Mouse (Mus musculus) embryonic facial prominence, embryonic 13.5 days (tissue): ENCODE measurements at regions not wholly inside any gene's neighbourhood (a gene's known extent, or its start where the extent isn't known, plus 50 kb on each side); places are given as distances from the start of the nearest gene placed in this dataset.

ENCODE experiments used
- ATAC-seq: fragments of 200-750 bp; cut with Nextera tagmentation; 2 replicates; pipeline ENCODE4 v1.8.0; 2017; ENCODE audit warnings: low read depth; ENCODE audit not compliant: insufficient number of reproducible peaks, insufficient read depth, low FRiP score, low TSS enrichment
- H3K27ac ChIP-seq: fragments of 300-500 bp; sonication (generic); 2 replicates; pipeline ENCODE4 v1.5.1; 2015; ENCODE audit warnings: moderate library complexity, mild to moderate bottlenecking, inconsistent platforms
- H3K27me3 ChIP-seq: fragments of 300-500 bp; sonication (generic); 2 replicates; pipeline ENCODE4 v1.6.1; 2015; ENCODE audit warnings: mild to moderate bottlenecking, inconsistent platforms
- H3K36me3 ChIP-seq: fragments of 300-500 bp; sonication (generic); 2 replicates; pipeline ENCODE4 v1.6.1; 2015; ENCODE audit warnings: mild to moderate bottlenecking, inconsistent platforms
- H3K4me1 ChIP-seq: fragments of 300-500 bp; sonication (generic); 2 replicates; pipeline ENCODE4 v1.6.1; 2015; ENCODE audit warnings: inconsistent platforms
- H3K4me2 ChIP-seq: fragments of 300-500 bp; sonication (generic); 2 replicates; pipeline ENCODE4 v1.6.1; 2015; ENCODE audit warnings: moderate library complexity, mild to moderate bottlenecking, inconsistent platforms
- H3K4me3 ChIP-seq: fragments of 300-500 bp; sonication (generic); 2 replicates; pipeline ENCODE4 v1.5.1; 2015; ENCODE audit warnings: mild to moderate bottlenecking, inconsistent platforms
- H3K9ac ChIP-seq: fragments of 300-500 bp; sonication (generic); 2 replicates; pipeline ENCODE4 v1.6.1; 2015; ENCODE audit warnings: mild to moderate bottlenecking, inconsistent platforms
- H3K9me3 ChIP-seq: fragments of 300-500 bp; sonication (generic); 2 replicates; pipeline ENCODE4 v1.6.1; 2016; ENCODE audit warnings: inconsistent platforms
- WGBS: fragments of 180-500 bp; shearing (Covaris S2); methylation state at CpG from one replicate; pipeline ENCODE4 v1.1.7; 2015; ENCODE audit warnings: mixed read lengths; 5-methylcytosine and 5-hydroxymethylcytosine counted together

GRCm38 (mm10) chr2:64534344-64534743, 436.5 kb upstream of the Fign start:
- no peak for ATAC-seq
- no peaks in the 10 kb centered on the region for H3K36me3 ChIP-seq

DNA sequence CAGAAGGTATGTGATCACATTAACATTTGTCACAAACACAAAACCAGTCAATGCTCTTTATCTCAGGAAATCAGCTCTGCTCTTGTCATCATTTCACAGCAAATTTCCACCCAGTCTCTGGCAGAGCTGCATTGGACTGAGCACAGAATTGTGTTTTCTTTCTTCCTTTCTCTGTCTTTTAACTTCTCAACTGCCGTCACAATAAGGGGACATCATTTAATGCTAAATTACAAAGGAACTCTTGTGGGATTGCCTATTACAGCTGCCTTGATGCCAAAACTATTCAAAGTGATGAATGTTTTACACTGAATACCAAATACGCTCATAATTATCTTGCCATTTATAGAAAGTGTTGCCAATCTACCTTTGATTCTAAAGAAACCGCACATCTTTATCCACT, 424.9 kb upstream of the Fign start:
- Histone ChIP-seq H3K4me1 (no peaks in the 10 kb centered on the region), H3K4me2 (no peak overlapping the region), H3K9me3 (no peaks in the 10 kb centered on the region), H3K36me3 (no peaks in the 10 kb centered on the region), H3K27me3 (no peaks in the 10 kb centered on the region), H3K27ac (no peak overlapping the region), H3K4me3 (no peak overlapping the region), H3K9ac (no peak overlapping the region)
- ATAC-seq: no peak
- WGBS: 47% methylated on average over 3 of the region's 3 CpGs

More at GRCm38 (mm10) chr2:64534344-64534743, 436.5 kb upstream of the Fign start:
- Histone ChIP-seq H3K9me3 (peaks cover 1% of the 10 kb centered on the region; the same call in 1 of the 2 replicates), H3K27me3 (no peaks in the 10 kb centered on the region), H3K4me3 (no peak overlapping the region), H3K9ac (no peak overlapping the region), H3K4me2 (peak overlapping the region; percentile 19; the same call in 1 of the 2 replicates), H3K4me1 (no peaks in the 10 kb centered on the region), H3K27ac (no peak overlapping the region)
- WGBS: 49% methylated on average over 2 of the region's 2 CpGs

DNA sequence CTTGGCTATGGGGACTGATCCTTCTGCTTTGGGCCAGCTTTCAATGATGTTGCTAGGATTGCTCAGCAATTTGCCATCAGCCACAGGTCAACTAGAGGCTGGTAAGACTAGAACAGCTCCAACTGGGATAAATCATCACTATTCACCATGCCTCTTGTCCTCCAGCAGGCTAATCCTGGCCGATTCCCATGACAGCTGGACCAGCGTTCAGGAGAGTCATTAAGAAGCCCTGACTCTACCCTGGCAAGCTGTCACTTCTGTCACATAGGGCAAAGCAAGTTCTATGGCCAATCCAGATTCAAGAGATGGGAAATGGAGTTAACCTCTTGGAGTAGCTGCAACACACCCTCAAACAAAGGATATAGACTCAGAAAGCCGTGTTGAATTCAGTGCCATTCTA, 424.4 kb upstream of the Fign start:
- Histone ChIP-seq H3K9ac (no peak overlapping the region), H3K9me3 (no peaks in the 10 kb centered on the region), H3K4me2 (no peak overlapping the region), H3K4me1 (no peaks in the 10 kb centered on the region), H3K4me3 (no peak overlapping the region), H3K27ac (no peak overlapping the region), H3K27me3 (no peaks in the 10 kb centered on the region), H3K36me3 (no peaks in the 10 kb centered on the region)
- ATAC-seq: no peak
- 67% methylated on average over 3 of the region's 3 CpGs for WGBS

- no peak overlapping the region for H3K27ac ChIP-seq
- no peaks in the 10 kb centered on the region for H3K36me3 ChIP-seq
- H3K27me3 ChIP-seq: no peaks in the 10 kb centered on the region
- no peak overlapping the region for H3K9ac ChIP-seq
- H3K4me1 ChIP-seq: no peaks in the 10 kb centered on the region
- no peaks in the 10 kb centered on the region for H3K9me3 ChIP-seq
- ATAC-seq: no peak
- H3K4me2 ChIP-seq: no peak overlapping the region
- no peak overlapping the region for H3K4me3 ChIP-seq
These were observed 397.9 kb upstream of the Fign start for GRCm38 (mm10) chr2:64495725-64496124.

GRCm38 (mm10) chr2:64466412-64466970, 368.7 kb upstream of the Fign start:
- no peak overlapping the region for H3K9ac ChIP-seq
- no peaks in the 10 kb centered on the region; the same call in 1 of the 2 replicates for H3K27me3 ChIP-seq
- no peaks in the 10 kb centered on the region for H3K4me1 ChIP-seq
- WGBS: 84% methylated on average over 12 of the region's 12 CpGs
- no peaks in the 10 kb centered on the region for H3K9me3 ChIP-seq
- no peak overlapping the region for H3K4me2 ChIP-seq
- ATAC-seq: no peak
- no peak overlapping the region for H3K4me3 ChIP-seq
- H3K36me3 ChIP-seq: no peaks in the 10 kb centered on the region
- H3K27ac ChIP-seq: no peak overlapping the region

DNA sequence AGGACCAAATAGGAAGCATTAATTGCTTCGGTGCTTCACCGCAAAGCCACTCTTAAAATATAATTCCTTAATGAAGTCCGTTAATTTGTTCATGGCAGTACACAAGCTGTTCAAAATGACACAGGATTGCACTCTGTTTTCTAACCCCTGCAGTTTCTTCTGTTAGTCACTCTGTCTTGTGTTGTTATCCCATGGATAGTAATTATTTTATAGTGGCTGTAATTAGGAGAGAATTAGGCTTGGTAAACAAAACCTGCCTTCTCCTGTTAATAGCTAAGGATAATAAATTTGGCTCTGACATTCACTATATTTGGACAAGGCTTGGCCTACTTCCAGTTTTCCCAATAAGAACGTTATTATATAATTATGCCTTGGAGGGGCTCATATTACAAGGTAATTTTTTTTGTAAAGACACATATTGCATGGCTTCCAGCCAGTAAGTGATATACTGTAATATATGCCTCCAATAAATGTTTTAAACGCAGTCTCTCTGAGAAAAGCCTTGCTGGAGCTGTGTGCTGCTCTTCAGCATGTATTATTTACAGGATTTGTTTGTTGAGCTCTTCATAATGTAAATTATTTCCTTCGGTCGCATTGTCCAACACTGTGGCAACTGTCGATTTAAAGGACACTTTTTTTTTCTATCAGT, 364.8 kb upstream of the Fign start:
- H3K27me3 ChIP-seq: no peaks in the 10 kb centered on the region
- no peaks in the 10 kb centered on the region for H3K4me1 ChIP-seq
- H3K4me3 ChIP-seq: no peak overlapping the region
- H3K4me2 ChIP-seq: no peak overlapping the region
- no peak overlapping the region for H3K27ac ChIP-seq
- ATAC-seq: peak; percentile 43; the same call in 1 of the 2 replicates
- WGBS: 52% methylated on average over 8 of the region's 8 CpGs
- H3K9me3 ChIP-seq: no peaks in the 10 kb centered on the region
- no peaks in the 10 kb centered on the region for H3K36me3 ChIP-seq
- no peak overlapping the region for H3K9ac ChIP-seq

DNA sequence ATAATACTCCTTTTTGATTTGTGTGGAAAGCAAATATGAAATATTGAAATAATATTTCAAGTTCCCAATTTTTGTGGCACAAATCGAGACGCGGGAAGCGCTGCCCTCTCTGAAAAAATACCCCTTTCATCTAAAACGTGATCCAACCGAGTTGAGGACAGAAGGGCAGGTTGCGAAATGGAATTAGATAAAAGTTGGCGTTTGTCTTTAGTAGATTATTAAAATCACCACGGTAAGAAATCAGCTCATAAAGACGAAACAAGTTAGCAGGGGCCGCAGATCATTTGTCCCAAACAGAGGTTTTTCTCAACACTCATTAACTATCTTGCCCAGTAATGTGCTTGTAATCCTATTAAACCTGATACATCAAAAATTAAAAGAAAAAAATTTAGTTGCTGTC, 364.2 kb upstream of the Fign start:
- no peak overlapping the region for H3K9ac ChIP-seq
- ATAC-seq: no peak

DNA sequence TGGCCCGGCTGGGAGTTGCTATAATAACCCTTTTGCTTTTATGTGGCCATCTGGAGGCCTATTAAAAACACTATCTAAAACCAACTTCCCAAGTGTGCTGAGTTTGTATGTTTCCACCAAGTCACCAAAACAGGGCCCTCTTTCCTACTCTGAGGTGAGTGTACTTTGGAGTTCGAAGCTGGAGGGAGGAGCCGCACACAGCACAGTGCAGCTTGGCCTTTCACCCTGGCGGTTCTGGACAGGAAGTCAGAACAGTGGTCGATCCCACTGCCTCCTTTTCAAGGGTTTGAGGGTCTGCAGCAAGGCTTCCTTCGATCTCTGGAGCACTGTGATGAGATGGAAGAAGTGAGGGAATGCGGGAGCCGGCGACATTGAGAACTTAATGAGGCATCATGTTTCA, 363.8 kb upstream of the Fign start:
- Histone ChIP-seq H3K4me3 (no peak overlapping the region), H3K36me3 (no peaks in the 10 kb centered on the region), H3K4me2 (no peak overlapping the region), H3K4me1 (no peaks in the 10 kb centered on the region), H3K9ac (no peak overlapping the region), H3K9me3 (no peaks in the 10 kb centered on the region), H3K27me3 (0 out of 2 replicates have a peak, but pooled peaks cover under 1% of the 10 kb centered on the region), H3K27ac (no peak overlapping the region)
- 66% methylated on average over 9 of the region's 9 CpGs for WGBS
- no peak for ATAC-seq

More for the DNA sequence above, 364.2 kb upstream of the Fign start:
- H3K27me3 ChIP-seq: no peaks in the 10 kb centered on the region
- no peaks in the 10 kb centered on the region for H3K36me3 ChIP-seq
- H3K4me1 ChIP-seq: no peaks in the 10 kb centered on the region
- no peak overlapping the region for H3K27ac ChIP-seq
- H3K4me3 ChIP-seq: no peak overlapping the region
- H3K9me3 ChIP-seq: no peaks in the 10 kb centered on the region
- WGBS: 82% methylated on average over 11 of the region's 11 CpGs
- H3K4me2 ChIP-seq: no peak overlapping the region

- H3K36me3 ChIP-seq: no peaks in the 10 kb centered on the region
- no peak overlapping the region for H3K4me2 ChIP-seq
- 61% methylated on average over 5 of the region's 5 CpGs for WGBS
- no peak for ATAC-seq
- H3K27ac ChIP-seq: no peak overlapping the region
- H3K9me3 ChIP-seq: no peaks in the 10 kb centered on the region
- no peaks in the 10 kb centered on the region for H3K4me1 ChIP-seq
- H3K9ac ChIP-seq: no peak overlapping the region
- H3K4me3 ChIP-seq: no peak overlapping the region
- 0 out of 2 replicates have a peak, but pooled peaks cover 3% of the 10 kb centered on the region for H3K27me3 ChIP-seq
These were observed 360.3 kb upstream of the Fign start for GRCm38 (mm10) chr2:64458171-64458570.

- H3K9ac ChIP-seq: no peak overlapping the region
- H3K27ac ChIP-seq: no peak overlapping the region
- H3K9me3 ChIP-seq: no peaks in the 10 kb centered on the region
- no peaks in the 10 kb centered on the region for H3K36me3 ChIP-seq
- H3K4me3 ChIP-seq: no peak overlapping the region
- no peak overlapping the region for H3K4me2 ChIP-seq
- WGBS: 42% methylated on average over 6 of the region's 6 CpGs
- no peaks in the 10 kb centered on the region for H3K4me1 ChIP-seq
- no peak for ATAC-seq
- 0 out of 2 replicates have a peak, but pooled peaks cover 3% of the 10 kb centered on the region for H3K27me3 ChIP-seq
These were observed 354.9 kb upstream of the Fign start for GRCm38 (mm10) chr2:64452690-64453089.

DNA sequence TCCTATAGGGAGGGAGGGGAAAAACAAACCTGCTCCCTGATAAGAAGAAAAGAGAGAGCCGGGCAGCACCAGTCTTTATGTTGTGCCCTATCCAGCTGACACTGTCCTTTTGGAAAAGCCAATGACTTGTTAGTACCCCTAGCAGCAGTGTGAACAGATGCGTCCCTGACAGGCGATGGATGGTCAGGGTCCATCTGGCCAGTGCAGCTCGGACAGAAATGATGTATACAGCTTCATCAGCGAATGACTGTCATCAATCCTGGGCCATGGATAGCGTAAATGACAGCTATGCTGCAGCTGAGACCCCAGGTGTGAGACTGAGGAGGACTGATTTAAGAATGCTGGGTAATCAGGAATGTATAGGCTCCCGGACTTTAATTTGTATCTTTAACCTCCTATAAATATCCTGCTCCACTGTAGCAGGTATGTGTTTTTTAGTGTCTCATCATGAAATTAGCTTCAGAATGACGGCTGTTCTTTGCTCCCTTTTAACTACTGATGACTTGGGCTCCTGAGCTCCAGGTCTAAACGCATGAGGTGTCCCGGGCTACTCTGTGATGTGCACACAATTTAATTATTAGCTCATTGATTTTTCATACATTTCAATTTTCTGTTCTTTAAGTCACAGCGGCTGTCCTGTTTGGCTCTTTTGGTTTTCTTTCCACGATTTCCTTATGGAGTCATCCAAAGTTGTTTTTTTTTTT, 353.9 kb upstream of the Fign start:
- WGBS: 87% methylated on average over 12 of the region's 12 CpGs
- H3K27ac ChIP-seq: no peak overlapping the region
- no peak overlapping the region for H3K4me3 ChIP-seq
- no peaks in the 10 kb centered on the region for H3K9me3 ChIP-seq
- H3K4me2 ChIP-seq: no peak overlapping the region
- no peak for ATAC-seq
- no peaks in the 10 kb centered on the region for H3K4me1 ChIP-seq
- H3K36me3 ChIP-seq: no peaks in the 10 kb centered on the region
- no peak overlapping the region for H3K9ac ChIP-seq
- H3K27me3 ChIP-seq: 0 out of 2 replicates have a peak, but pooled peaks cover 3% of the 10 kb centered on the region

GRCm38 (mm10) chr2:64443171-64443570, 345.3 kb upstream of the Fign start:
- Histone ChIP-seq H3K36me3 (no peaks in the 10 kb centered on the region), H3K4me2 (no peak overlapping the region), H3K9ac (no peak overlapping the region), H3K27ac (no peak overlapping the region), H3K9me3 (no peaks in the 10 kb centered on the region), H3K4me3 (no peak overlapping the region), H3K4me1 (no peaks in the 10 kb centered on the region), H3K27me3 (no peaks in the 10 kb centered on the region)
- ATAC-seq: no peak
- WGBS: 92% methylated on average over 3 of the region's 3 CpGs
